Mouse (Mus musculus) limb, embryonic 13.5 days (tissue): Measurements from ENCODE around the gene Vwa3a. TPM values are rescaled to one million over a fixed set of nuclear protein-coding genes. Genes with fewer than 3 reads are reported as not detected.

Source experiments
- ATAC-seq: fragments of 200-750 bp; cut with Nextera tagmentation; 2 replicates; pipeline ENCODE4 v1.8.0; 2017; ENCODE audit warnings: low read depth, moderate number of reproducible peaks, moderate TSS enrichment; ENCODE audit not compliant: low FRiP score
- H3K27ac ChIP-seq: fragments of 300-500 bp; sonication (generic); 2 replicates; pipeline ENCODE4 v1.5.1; 2015; ENCODE audit warnings: inconsistent platforms, mild to moderate bottlenecking, moderate library complexity
- H3K27me3 ChIP-seq: fragments of 300-500 bp; sonication (generic); 2 replicates; pipeline ENCODE4 v1.6.1; 2015; ENCODE audit warnings: mild to moderate bottlenecking, inconsistent platforms
- H3K36me3 ChIP-seq: fragments of 300-500 bp; sonication (generic); 2 replicates; pipeline ENCODE4 v1.6.1; 2015; ENCODE audit warnings: inconsistent platforms, mild to moderate bottlenecking, moderate library complexity
- H3K4me1 ChIP-seq: fragments of 300-500 bp; sonication (generic); 2 replicates; pipeline ENCODE4 v1.6.1; 2015; ENCODE audit warnings: inconsistent platforms
- H3K4me2 ChIP-seq: fragments of 300-500 bp; sonication (generic); replicated peaks from 2 replicates; pipeline ENCODE4 v1.6.1; 2015; ENCODE audit warnings: inconsistent platforms, mild to moderate bottlenecking, moderate library complexity
- H3K4me3 ChIP-seq: fragments of 300-500 bp; sonication (generic); 2 replicates; pipeline ENCODE4 v1.5.1; 2015; ENCODE audit warnings: moderate library complexity, mild to moderate bottlenecking, inconsistent platforms
- H3K9ac ChIP-seq: fragments of 300-500 bp; sonication (generic); 2 replicates; pipeline ENCODE4 v1.6.1; 2015; ENCODE audit warnings: mild to moderate bottlenecking, inconsistent platforms
- H3K9me3 ChIP-seq: fragments of 300-500 bp; sonication (generic); 2 replicates; pipeline ENCODE4 v1.6.1; 2016; ENCODE audit warnings: inconsistent platforms
- WGBS: fragments of 180-500 bp; shearing (Covaris S2); methylation state at CpG from one replicate; pipeline ENCODE4 v1.1.7; 2015; 5-methylcytosine and 5-hydroxymethylcytosine counted together
- polyA plus RNA-seq: library from polyadenylated mRNA; unstranded; fragments of >200 nt; fragmentation: Nextera tagmentation; extraction: Ambion mirVana; gene quantifications from 2 replicates; pipeline ENCODE4 v1.2.1, GENCODE M21; 2015

The Vwa3a gene
- polyA plus RNA-seq, 1 experiment from 2014 or later = 0.10 TPM

GRCm38 (mm10) chr7:120751330-120751729 is 12.2 kb downstream of the Vwa3a start:
- Histone ChIP-seq H3K4me3 (no peak overlapping the region), H3K9ac (no peak overlapping the region), H3K27me3 (no peaks in the 10 kb centered on the region), H3K9me3 (no peaks in the 10 kb centered on the region), H3K36me3 (no peaks in the 10 kb centered on the region), H3K4me2 (no peak overlapping the region), H3K27ac (no peak overlapping the region), H3K4me1 (no peaks in the 10 kb centered on the region)
- no peak for ATAC-seq

- Histone ChIP-seq H3K9ac (no peak overlapping the region), H3K9me3 (no peaks in the 10 kb centered on the region), H3K27me3 (no peaks in the 10 kb centered on the region), H3K4me3 (no peak overlapping the region), H3K27ac (no peak overlapping the region), H3K4me2 (no peak overlapping the region), H3K4me1 (no peaks in the 10 kb centered on the region), H3K36me3 (no peaks in the 10 kb centered on the region)
- WGBS = 81% methylated on average over 7 of the region's 7 CpGs
- ATAC-seq = no peak
Observed at GRCm38 (mm10) chr7:120751906-120752305, 12.8 kb downstream of the Vwa3a start.

GRCm38 (mm10) chr7:120754671-120755070 is 15.6 kb downstream of the Vwa3a start:
- Histone ChIP-seq H3K4me3 (no peak overlapping the region), H3K27ac (no peak overlapping the region)
- ATAC-seq = peak; percentile 77; the same call in 1 of the 2 replicates

GRCm38 (mm10) chr7:120767369-120767768 is 28.3 kb downstream of the Vwa3a start:
- 0% methylated on average over 1 of the region's 1 CpGs for WGBS
- H3K4me1 ChIP-seq = peaks cover 7% of the 10 kb centered on the region; the same call in 1 of the 2 replicates
- H3K27me3 ChIP-seq = no peaks in the 10 kb centered on the region
- no peak overlapping the region for H3K9ac ChIP-seq
- ATAC-seq = no peak
- H3K36me3 ChIP-seq = no peaks in the 10 kb centered on the region
- H3K9me3 ChIP-seq = no peaks in the 10 kb centered on the region
- H3K27ac ChIP-seq = no peak overlapping the region
- no peak overlapping the region for H3K4me3 ChIP-seq
- no peak overlapping the region for H3K4me2 ChIP-seq

More at GRCm38 (mm10) chr7:120754671-120755070, 15.6 kb downstream of the Vwa3a start:
- Histone ChIP-seq H3K4me1 (no peaks in the 10 kb centered on the region), H3K9me3 (no peaks in the 10 kb centered on the region), H3K36me3 (no peaks in the 10 kb centered on the region), H3K27me3 (no peaks in the 10 kb centered on the region), H3K4me2 (no peak overlapping the region), H3K9ac (no peak overlapping the region)
- WGBS = 3% methylated on average over 5 of the region's 5 CpGs

- H3K27ac ChIP-seq = no peak overlapping the region
- no peak overlapping the region for H3K4me3 ChIP-seq
- WGBS = 54% methylated on average over 1 of the region's 1 CpGs
- no peaks in the 10 kb centered on the region for H3K27me3 ChIP-seq
- no peaks in the 10 kb centered on the region for H3K9me3 ChIP-seq
- H3K36me3 ChIP-seq = no peaks in the 10 kb centered on the region
- H3K4me1 ChIP-seq = peaks cover 7% of the 10 kb centered on the region; the same call in 1 of the 2 replicates
- no peak overlapping the region for H3K9ac ChIP-seq
- H3K4me2 ChIP-seq = no peak overlapping the region
- no peak for ATAC-seq
Observed at GRCm38 (mm10) chr7:120771389-120771788, 32.3 kb downstream of the Vwa3a start.

GRCm38 (mm10) chr7:120778012-120778411 is 38.9 kb downstream of the Vwa3a start:
- Histone ChIP-seq H3K4me1 (no peaks in the 10 kb centered on the region), H3K27ac (no peak overlapping the region), H3K4me2 (no peak overlapping the region), H3K9me3 (no peaks in the 10 kb centered on the region), H3K4me3 (no peak overlapping the region), H3K9ac (no peak overlapping the region), H3K27me3 (no peaks in the 10 kb centered on the region), H3K36me3 (no peaks in the 10 kb centered on the region)
- ATAC-seq = no peak
- 57% methylated on average over 2 of the region's 2 CpGs for WGBS

- Histone ChIP-seq H3K27ac (no peak overlapping the region), H3K4me3 (no peak overlapping the region), H3K9me3 (no peaks in the 10 kb centered on the region), H3K4me2 (no peak overlapping the region), H3K9ac (no peak overlapping the region), H3K36me3 (no peaks in the 10 kb centered on the region), H3K27me3 (no peaks in the 10 kb centered on the region), H3K4me1 (no peaks in the 10 kb centered on the region)
- ATAC-seq = no peak
- WGBS = 78% methylated on average over 4 of the region's 4 CpGs
Observed at GRCm38 (mm10) chr7:120795544-120795943, 56.4 kb downstream of the Vwa3a start.

GRCm38 (mm10) chr7:120796369-120796768 is 57.3 kb downstream of the Vwa3a start:
- WGBS = 72% methylated on average over 3 of the region's 3 CpGs
- H3K4me2 ChIP-seq = no peak overlapping the region
- H3K9ac ChIP-seq = no peak overlapping the region
- H3K4me1 ChIP-seq = no peaks in the 10 kb centered on the region
- ATAC-seq = no peak
- no peak overlapping the region for H3K27ac ChIP-seq
- H3K4me3 ChIP-seq = no peak overlapping the region
- H3K36me3 ChIP-seq = no peaks in the 10 kb centered on the region
- H3K27me3 ChIP-seq = no peaks in the 10 kb centered on the region
- no peaks in the 10 kb centered on the region for H3K9me3 ChIP-seq

- Histone ChIP-seq H3K4me1 (no peaks in the 10 kb centered on the region), H3K4me3 (no peak overlapping the region), H3K27me3 (0 out of 2 replicates have a peak, but pooled peaks cover 2% of the 10 kb centered on the region), H3K4me2 (no peak overlapping the region), H3K9me3 (no peaks in the 10 kb centered on the region), H3K27ac (no peak overlapping the region), H3K9ac (no peak overlapping the region), H3K36me3 (no peaks in the 10 kb centered on the region)
- ATAC-seq = no peak
- WGBS = 94% methylated on average over 2 of the region's 2 CpGs
Observed at GRCm38 (mm10) chr7:120803268-120803667, 64.2 kb downstream of the Vwa3a start.

GRCm38 (mm10) chr7:120809705-120810104 is 70.6 kb downstream of the Vwa3a start:
- Histone ChIP-seq H3K9me3 (no peaks in the 10 kb centered on the region), H3K27ac (no peak overlapping the region), H3K4me1 (peaks cover 4% of the 10 kb centered on the region), H3K9ac (peak overlapping the region; percentile 56), H3K27me3 (peaks cover 25% of the 10 kb centered on the region), H3K4me2 (peak overlapping the region; percentile 69), H3K4me3 (peak overlapping the region; percentile 35), H3K36me3 (no peaks in the 10 kb centered on the region)
- ATAC-seq = no peak
- WGBS = 3% methylated on average over 27 of the region's 27 CpGs

GRCm38 (mm10) chr7:120811834-120812415 is 72.8 kb downstream of the Vwa3a start, which contains the start of gene Gm5737:
Gene Gm5737 (plus strand): TSS chr7:120812365.
- Histone ChIP-seq H3K9ac (no peak within 1 kb of the TSS), H3K27ac (no peak within 1 kb of the TSS), H3K36me3 (no peaks in the 10 kb centered on the region), H3K4me2 (no peak within 1 kb of the TSS), H3K4me1 (peaks cover 4% of the 10 kb centered on the region), H3K4me3 (no peak within 1 kb of the TSS), H3K9me3 (no peaks in the 10 kb centered on the region), H3K27me3 (peaks cover 25% of the 10 kb centered on the region)
- no peak for ATAC-seq
- WGBS = 78% methylated on average over 6 of the region's 6 CpGs

- no peaks in the 10 kb centered on the region for H3K36me3 ChIP-seq
- WGBS = 85% methylated on average over 6 of the region's 6 CpGs
- H3K4me3 ChIP-seq = no peak overlapping the region
- H3K27ac ChIP-seq = no peak overlapping the region
- H3K27me3 ChIP-seq = no peaks in the 10 kb centered on the region
- no peaks in the 10 kb centered on the region for H3K9me3 ChIP-seq
- no peaks in the 10 kb centered on the region for H3K4me1 ChIP-seq
- H3K4me2 ChIP-seq = no peak overlapping the region
- H3K9ac ChIP-seq = no peak overlapping the region
- no peak for ATAC-seq
Observed at GRCm38 (mm10) chr7:120817552-120817951, 78.4 kb downstream of the Vwa3a start.

- no peaks in the 10 kb centered on the region for H3K4me1 ChIP-seq
- 82% methylated on average over 4 of the region's 4 CpGs for WGBS
- no peaks in the 10 kb centered on the region for H3K36me3 ChIP-seq
- no peaks in the 10 kb centered on the region for H3K9me3 ChIP-seq
- no peak for ATAC-seq
- H3K9ac ChIP-seq = no peak overlapping the region
- H3K27ac ChIP-seq = no peak overlapping the region
- no peaks in the 10 kb centered on the region for H3K27me3 ChIP-seq
- H3K4me3 ChIP-seq = no peak overlapping the region
- H3K4me2 ChIP-seq = no peak overlapping the region
Observed at GRCm38 (mm10) chr7:120819386-120819785, 80.3 kb downstream of the Vwa3a start.
